Mouse (Mus musculus) midbrain, embryonic 16.5 days (tissue): ENCODE data around the gene Tbxa2r. TPM values are rescaled to one million over a fixed set of nuclear protein-coding genes. Genes with fewer than 3 reads are reported as not detected.
A peak's percentile ranks its signal among the peaks of the same experiment; 100 is the strongest.

Source experiments
- ATAC-seq: fragments of 200-750 bp; cut with Nextera tagmentation; 2 replicates; pipeline ENCODE4 v1.8.0; 2017; ENCODE audit warnings: moderate TSS enrichment
- H3K27ac ChIP-seq: fragments of 300-500 bp; sonication (generic); 2 replicates; pipeline ENCODE4 v1.5.1; 2014; ENCODE audit warnings: mild to moderate bottlenecking, low read length, mixed read lengths
- H3K27me3 ChIP-seq: fragments of 300-500 bp; sonication (generic); 2 replicates; pipeline ENCODE4 v1.6.1; 2014; ENCODE audit warnings: low read depth, low read length, mixed read lengths; ENCODE audit not compliant: control insufficient read depth, insufficient read depth
- H3K36me3 ChIP-seq: fragments of 300-500 bp; sonication (generic); 2 replicates; pipeline ENCODE4 v1.6.1; 2014; ENCODE audit warnings: mild to moderate bottlenecking, low read length, moderate library complexity, mixed read lengths; ENCODE audit not compliant: control insufficient read depth, insufficient read depth
- H3K4me1 ChIP-seq: fragments of 300-500 bp; sonication (generic); 2 replicates; pipeline ENCODE4 v1.6.1; 2014; ENCODE audit warnings: mild to moderate bottlenecking, low read length, mixed read lengths; ENCODE audit not compliant: control insufficient read depth, insufficient read depth
- H3K4me2 ChIP-seq: fragments of 300-500 bp; sonication (generic); 2 replicates; pipeline ENCODE4 v1.6.1; 2014; ENCODE audit warnings: mild to moderate bottlenecking, low read length, mixed read lengths
- H3K4me3 ChIP-seq: fragments of 300-500 bp; sonication (generic); 2 replicates; pipeline ENCODE4 v1.5.1; 2014; ENCODE audit warnings: low read depth, mild to moderate bottlenecking, low read length, moderate library complexity, mixed read lengths
- H3K9ac ChIP-seq: fragments of 300-500 bp; sonication (generic); 2 replicates; pipeline ENCODE4 v1.6.1; 2014; ENCODE audit warnings: low read depth, low read length, mixed read lengths
- H3K9me3 ChIP-seq: fragments of 300-500 bp; sonication (generic); replicated peaks from 2 replicates; pipeline ENCODE4 v1.6.1; 2014; ENCODE audit warnings: mild to moderate bottlenecking, low read length, mixed read lengths; ENCODE audit not compliant: control insufficient read depth, poor library complexity, severe bottlenecking
- WGBS: fragments of 180-500 bp; shearing (Covaris S2); extraction: QIAGEN DNeasy Blood & Tissue Kit; methylation state at CpG from one replicate; pipeline ENCODE4 v1.1.7; 2014; 5-methylcytosine and 5-hydroxymethylcytosine counted together
- polyA plus RNA-seq: library from polyadenylated mRNA; unstranded; fragments of >200 nt; fragmentation: Nextera tagmentation; extraction: Ambion mirVana; gene quantifications from 2 replicates; pipeline ENCODE4 v1.2.1, GENCODE M21; 2015

Tbxa2r gene
- polyA plus RNA-seq, 1 experiment from 2014 or later: 4.8 TPM

- Histone ChIP-seq H3K4me3 (no peak overlapping the region), H3K27ac (no peak overlapping the region), H3K4me2 (no peak overlapping the region), H3K9me3 (no peaks in the 10 kb centered on the region), H3K9ac (no peak overlapping the region), H3K4me1 (no peaks in the 10 kb centered on the region), H3K36me3 (no peaks in the 10 kb centered on the region), H3K27me3 (peaks cover 18% of the 10 kb centered on the region)
- ATAC-seq: no peak
- 59% methylated on average over 11 of the region's 11 CpGs for WGBS
Observed at GRCm38 (mm10) chr10:81334324-81334723, 5.8 kb downstream of the Tbxa2r start.

GRCm38 (mm10) chr10:81335393-81336340 is 7.1 kb downstream of the Tbxa2r start:
- Histone ChIP-seq H3K4me1 (no peaks in the 10 kb centered on the region), H3K9ac (peak overlapping the region; percentile 25; the same call in 1 of the 2 replicates), H3K9me3 (no peaks in the 10 kb centered on the region), H3K27me3 (peaks cover 18% of the 10 kb centered on the region), H3K36me3 (no peaks in the 10 kb centered on the region), H3K27ac (no peak overlapping the region), H3K4me3 (no peak overlapping the region), H3K4me2 (no peak overlapping the region)
- WGBS: 39% methylated on average over 17 of the region's 19 CpGs
- no peak for ATAC-seq

GRCm38 (mm10) chr10:81336558-81336957 is 8.0 kb downstream of the Tbxa2r start:
- Histone ChIP-seq H3K4me2 (no peak overlapping the region), H3K9me3 (no peaks in the 10 kb centered on the region), H3K9ac (no peak overlapping the region), H3K4me3 (no peak overlapping the region), H3K4me1 (no peaks in the 10 kb centered on the region), H3K27ac (no peak overlapping the region), H3K27me3 (peaks cover 25% of the 10 kb centered on the region), H3K36me3 (no peaks in the 10 kb centered on the region)
- no peak for ATAC-seq
- 96% methylated on average over 4 of the region's 4 CpGs for WGBS

GRCm38 (mm10) chr10:81340551-81341332 is 12.2 kb downstream of the Tbxa2r start:
- Histone ChIP-seq H3K9me3 (no peaks in the 10 kb centered on the region), H3K9ac (no peak overlapping the region), H3K4me2 (no peak overlapping the region), H3K4me1 (peaks cover 6% of the 10 kb centered on the region), H3K4me3 (no peak overlapping the region), H3K27ac (no peak overlapping the region), H3K36me3 (no peaks in the 10 kb centered on the region), H3K27me3 (peaks cover 38% of the 10 kb centered on the region)
- 37% methylated on average over 17 of the region's 17 CpGs for WGBS
- no peak for ATAC-seq

GRCm38 (mm10) chr10:81341333-81341949 is 12.9 kb downstream of the Tbxa2r start:
- H3K9ac ChIP-seq: no peak overlapping the region
- ATAC-seq: no peak

GRCm38 (mm10) chr10:81342686-81343505 is 14.4 kb downstream of the Tbxa2r start, which contains the start of gene Gipc3:
Gipc3 (minus strand) TSS chr10:81343266.
- Histone ChIP-seq H3K27ac (no peak within 1 kb of the TSS), H3K9me3 (no peaks in the 10 kb centered on the region), H3K27me3 (peaks cover 38% of the 10 kb centered on the region), H3K4me1 (peaks cover 15% of the 10 kb centered on the region), H3K36me3 (no peaks in the 10 kb centered on the region), H3K9ac (peak within 1 kb of the TSS; percentile 63), H3K4me2 (peak within 1 kb of the TSS; percentile 71), H3K4me3 (peak within 1 kb of the TSS; percentile 43)
- 4% methylated on average over 64 of the region's 67 CpGs for WGBS
- no peak for ATAC-seq

More at GRCm38 (mm10) chr10:81341333-81341949, 12.9 kb downstream of the Tbxa2r start:
- Histone ChIP-seq H3K27ac (no peak overlapping the region), H3K36me3 (no peaks in the 10 kb centered on the region), H3K4me1 (peaks cover 8% of the 10 kb centered on the region), H3K4me3 (no peak overlapping the region), H3K27me3 (peaks cover 38% of the 10 kb centered on the region), H3K9me3 (no peaks in the 10 kb centered on the region), H3K4me2 (no peak overlapping the region)
- 40% methylated on average over 16 of the region's 16 CpGs for WGBS

- H3K4me1 ChIP-seq: peaks cover 15% of the 10 kb centered on the region
- H3K9ac ChIP-seq: no peak overlapping the region
- no peak overlapping the region for H3K4me3 ChIP-seq
- no peak overlapping the region for H3K4me2 ChIP-seq
- no peaks in the 10 kb centered on the region for H3K9me3 ChIP-seq
- no peak for ATAC-seq
- WGBS: 58% methylated on average over 8 of the region's 8 CpGs
- no peak overlapping the region for H3K27ac ChIP-seq
- no peaks in the 10 kb centered on the region for H3K36me3 ChIP-seq
- H3K27me3 ChIP-seq: peaks cover 38% of the 10 kb centered on the region
Observed at GRCm38 (mm10) chr10:81344421-81345161, 16.1 kb downstream of the Tbxa2r start.

GRCm38 (mm10) chr10:81345162-81345534 is 16.6 kb downstream of the Tbxa2r start:
- H3K36me3 ChIP-seq: no peaks in the 10 kb centered on the region
- ATAC-seq: no peak
- no peak overlapping the region for H3K4me2 ChIP-seq
- no peak overlapping the region for H3K9ac ChIP-seq
- H3K9me3 ChIP-seq: no peaks in the 10 kb centered on the region
- 85% methylated on average over 4 of the region's 4 CpGs for WGBS
- H3K27ac ChIP-seq: no peak overlapping the region
- H3K4me3 ChIP-seq: no peak overlapping the region
- H3K4me1 ChIP-seq: peaks cover 19% of the 10 kb centered on the region
- H3K27me3 ChIP-seq: peaks cover 38% of the 10 kb centered on the region
